Mouse (Mus musculus) thymus, postnatal 36 days (tissue): ENCODE results near the gene Hspg2.

Experiments used
- DNase-seq, 2 experiments: peaks; one replicate each; pipeline ENCODE4 v3.0.0; 2022; ENCODE audit warnings: mixed read lengths in 2 of 2

The Hspg2 gene

GRCm38 (mm10) chr4:137461981-137462690, 6.4 kb upstream of the Hspg2 start:
- no peak for DNase-seq

GRCm38 (mm10) chr4:137465125-137465787, 3.3 kb upstream of the Hspg2 start:
- no peak for DNase-seq

GRCm38 (mm10) chr4:137466991-137467390, 1.6 kb upstream of the Hspg2 start:
- DNase-seq, result no peak

GRCm38 (mm10) chr4:137467525-137467924, 1.0 kb upstream of the Hspg2 start:
- no peak for DNase-seq

- DNase-seq, result no peak
Observed at GRCm38 (mm10) chr4:137469081-137469844, 694 bp downstream of the Hspg2 start.

- DNase-seq, result no peak
Observed at GRCm38 (mm10) chr4:137469845-137470692, 1.5 kb downstream of the Hspg2 start.

- DNase-seq, result no peak
Observed at GRCm38 (mm10) chr4:137470701-137471317, 2.2 kb downstream of the Hspg2 start.

- DNase-seq, result no peak
Observed at GRCm38 (mm10) chr4:137471326-137471725, 2.8 kb downstream of the Hspg2 start.

- no peak for DNase-seq
Observed at GRCm38 (mm10) chr4:137473240-137473639, 4.7 kb downstream of the Hspg2 start.

- no peak for DNase-seq
Observed at GRCm38 (mm10) chr4:137473701-137474388, 5.3 kb downstream of the Hspg2 start.

GRCm38 (mm10) chr4:137474694-137475093, 6.1 kb downstream of the Hspg2 start:
- DNase-seq, result no peak

- no peak for DNase-seq
Observed at GRCm38 (mm10) chr4:137475271-137476050, 6.9 kb downstream of the Hspg2 start.

- no peak for DNase-seq
Observed at GRCm38 (mm10) chr4:137476065-137476760, 7.6 kb downstream of the Hspg2 start.

GRCm38 (mm10) chr4:137476761-137477237, 8.2 kb downstream of the Hspg2 start:
- no peak for DNase-seq

- DNase-seq, result no peak
Observed at GRCm38 (mm10) chr4:137477611-137478010, 9.0 kb downstream of the Hspg2 start.

GRCm38 (mm10) chr4:137478306-137478705, 9.7 kb downstream of the Hspg2 start:
- no peak for DNase-seq

GRCm38 (mm10) chr4:137479757-137480156, 11.2 kb downstream of the Hspg2 start:
- no peak for DNase-seq

GRCm38 (mm10) chr4:137480191-137480992, 11.8 kb downstream of the Hspg2 start:
- DNase-seq, result no peak

- DNase-seq, result no peak
Observed at GRCm38 (mm10) chr4:137480993-137481340, 12.4 kb downstream of the Hspg2 start.
